Mouse (Mus musculus) kidney, embryonic 16.5 days (tissue): ENCODE data around the gene Clec12b. TPM values are rescaled to one million over a fixed set of nuclear protein-coding genes. Genes with fewer than 3 reads are reported as not detected.
A peak's percentile ranks its signal among the peaks of the same experiment; 100 is the strongest.
"Not testable (repeated sequence)": the region's sequence is repeated elsewhere in the genome, so short reads cannot be mapped to it uniquely, and the experiment has no call there.

Experiments used
- ATAC-seq: fragments of 200-750 bp; cut with Nextera tagmentation; 2 replicates; pipeline ENCODE4 v1.8.0; 2017; ENCODE audit warnings: moderate TSS enrichment; ENCODE audit not compliant: low FRiP score, low TSS enrichment
- H3K27ac ChIP-seq: fragments of 300-500 bp; sonication (generic); 2 replicates; pipeline ENCODE4 v1.5.1; 2014; ENCODE audit warnings: low read length
- H3K27me3 ChIP-seq: fragments of 300-500 bp; sonication (generic); 2 replicates; pipeline ENCODE4 v1.6.1; 2014; ENCODE audit warnings: low read length, control low read depth, mixed read lengths; ENCODE audit not compliant: insufficient read depth
- H3K36me3 ChIP-seq: fragments of 300-500 bp; sonication (generic); 2 replicates; pipeline ENCODE4 v1.6.1; 2014; ENCODE audit warnings: low read length, control low read depth, mixed read lengths; ENCODE audit not compliant: insufficient read depth
- H3K4me1 ChIP-seq: fragments of 300-500 bp; sonication (generic); 2 replicates; pipeline ENCODE4 v1.6.1; 2014; ENCODE audit warnings: low read length, control low read depth, mixed read lengths; ENCODE audit not compliant: insufficient read depth
- H3K4me2 ChIP-seq: fragments of 300-500 bp; sonication (generic); replicated peaks from 2 replicates; pipeline ENCODE4 v1.6.1; 2014; ENCODE audit warnings: low read depth, low read length
- H3K4me3 ChIP-seq: fragments of 300-500 bp; sonication (generic); 2 replicates; pipeline ENCODE4 v1.5.1; 2014; ENCODE audit warnings: mild to moderate bottlenecking, low read length
- H3K9ac ChIP-seq: fragments of 300-500 bp; sonication (generic); replicated peaks from 2 replicates; pipeline ENCODE4 v1.6.1; 2014; ENCODE audit warnings: low read length
- H3K9me3 ChIP-seq: fragments of 300-500 bp; sonication (generic); 2 replicates; pipeline ENCODE4 v1.6.1; 2016; ENCODE audit warnings: low read length, control low read depth
- WGBS: fragments of 180-500 bp; shearing (Covaris S2); extraction: QIAGEN DNeasy Blood & Tissue Kit; methylation state at CpG from one replicate; pipeline ENCODE4 v1.1.7; 2014; 5-methylcytosine and 5-hydroxymethylcytosine counted together
- polyA plus RNA-seq: library from polyadenylated mRNA; unstranded; fragments of >200 nt; fragmentation: Nextera tagmentation; extraction: Ambion mirVana; gene quantifications from 2 replicates; pipeline ENCODE4 v1.2.1, GENCODE M21; 2015

The Clec12b gene
- polyA plus RNA-seq, 1 experiment from 2014 or later: 0.11 TPM

DNA sequence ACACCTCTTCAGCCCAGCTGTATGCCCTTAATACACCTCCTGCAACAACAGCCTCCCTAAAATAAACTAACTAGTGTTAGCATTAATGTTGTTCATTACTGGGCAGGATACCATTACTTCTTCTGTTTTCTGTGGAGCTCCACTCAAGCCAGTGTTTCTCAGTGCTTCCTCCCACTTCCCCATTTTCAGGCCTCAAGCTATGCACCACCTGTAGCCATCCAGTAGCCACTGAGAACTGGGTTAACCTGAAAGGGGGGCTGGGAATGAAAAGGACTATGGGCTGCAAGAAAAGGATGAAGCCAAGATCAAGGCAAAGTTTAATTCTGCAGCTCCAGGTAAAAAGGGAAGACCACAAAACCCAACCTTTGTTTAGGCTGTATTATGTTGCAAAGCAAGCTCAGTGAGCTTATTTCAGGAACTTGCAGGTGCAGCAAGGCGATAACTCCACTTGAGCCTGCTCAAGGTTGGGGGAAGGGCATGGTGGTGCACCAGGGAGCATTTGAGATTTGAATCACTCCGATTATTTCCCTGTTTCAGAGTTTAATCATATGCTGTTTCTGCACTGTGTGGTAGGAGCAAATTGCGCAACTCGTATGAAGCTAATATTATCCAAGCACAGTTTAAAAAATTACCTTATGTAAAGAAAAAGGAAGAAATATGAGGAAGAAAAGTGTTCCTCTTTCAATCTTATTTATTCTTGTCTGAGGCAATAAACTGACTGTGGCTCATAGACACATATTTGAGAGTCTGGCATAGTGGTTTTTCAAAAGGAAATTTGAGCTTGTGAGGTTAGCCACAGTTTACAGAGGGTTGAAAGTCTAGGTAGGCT is 35.9 kb downstream of the Clec12b start:
- no peak overlapping the region for H3K9ac ChIP-seq
- ATAC-seq: no peak
- no peaks in the 10 kb centered on the region for H3K36me3 ChIP-seq
- no peaks in the 10 kb centered on the region for H3K4me1 ChIP-seq
- no peak overlapping the region for H3K4me3 ChIP-seq
- no peaks in the 10 kb centered on the region for H3K27me3 ChIP-seq
- no peak overlapping the region for H3K4me2 ChIP-seq
- WGBS: 49% methylated on average over 4 of the region's 4 CpGs
- H3K9me3 ChIP-seq: peaks cover 9% of the 10 kb centered on the region
- peak overlapping the region; percentile 43; the same call in 1 of the 2 replicates for H3K27ac ChIP-seq

DNA sequence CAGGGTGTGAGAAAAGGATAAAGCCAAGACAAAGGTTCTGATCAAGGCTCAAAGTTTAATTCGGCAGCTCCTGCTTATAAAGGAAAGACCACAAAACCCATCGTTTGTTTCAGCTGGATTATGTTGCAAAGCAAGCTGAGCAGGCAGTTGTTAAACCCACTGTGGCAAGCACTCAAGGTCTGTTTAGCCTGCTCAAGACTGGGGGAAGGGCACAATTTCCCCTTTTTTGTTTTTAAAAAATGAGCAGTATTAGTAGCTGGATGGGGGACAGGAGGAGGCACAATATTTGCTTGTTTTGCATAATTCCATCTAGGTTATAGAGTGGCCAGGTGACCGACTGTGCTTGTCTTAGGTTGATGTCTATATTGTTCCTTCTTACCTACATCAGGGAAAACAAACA is 41.3 kb downstream of the Clec12b start:
- H3K9ac ChIP-seq: no peak overlapping the region
- H3K4me3 ChIP-seq: no peak overlapping the region
- WGBS: 74% methylated on average over 3 of the region's 3 CpGs
- no peaks in the 10 kb centered on the region for H3K4me1 ChIP-seq
- H3K27ac ChIP-seq: no peak overlapping the region
- H3K27me3 ChIP-seq: no peaks in the 10 kb centered on the region
- H3K4me2 ChIP-seq: no peak overlapping the region
- H3K9me3 ChIP-seq: peaks cover 9% of the 10 kb centered on the region
- H3K36me3 ChIP-seq: no peaks in the 10 kb centered on the region
- ATAC-seq: no peak

DNA sequence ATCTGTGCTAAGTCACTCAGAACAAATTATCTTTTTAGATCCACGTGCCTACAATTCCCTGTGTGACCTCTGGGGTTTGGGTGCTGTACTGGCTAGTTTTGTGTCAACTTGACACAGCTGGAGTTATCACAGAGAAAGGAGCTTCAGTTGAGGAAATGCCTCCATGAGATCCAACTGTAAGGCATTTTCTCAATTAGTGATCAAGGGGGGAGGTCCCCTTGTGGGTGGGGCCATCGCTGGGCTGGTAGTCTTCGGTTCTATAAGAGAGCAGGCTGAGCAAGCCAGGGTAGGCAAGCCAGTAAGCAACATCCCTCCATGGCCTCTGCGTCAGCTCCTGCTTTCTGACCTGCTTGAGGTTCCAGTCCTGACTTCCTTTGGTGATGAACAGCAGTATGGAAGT is 43.3 kb downstream of the Clec12b start, which contains the start of gene Clec12a:
Gene Clec12a (plus strand): TSS at position 301 of the 400 bp plus-strand sequence.
- not testable (repeated sequence) for H3K4me1 ChIP-seq, H3K27me3 ChIP-seq, H3K36me3 ChIP-seq, H3K4me3 ChIP-seq, H3K27ac ChIP-seq, H3K4me2 ChIP-seq, ATAC-seq, H3K9ac ChIP-seq, H3K9me3 ChIP-seq
- 67% methylated on average over 4 of the region's 4 CpGs for WGBS

DNA sequence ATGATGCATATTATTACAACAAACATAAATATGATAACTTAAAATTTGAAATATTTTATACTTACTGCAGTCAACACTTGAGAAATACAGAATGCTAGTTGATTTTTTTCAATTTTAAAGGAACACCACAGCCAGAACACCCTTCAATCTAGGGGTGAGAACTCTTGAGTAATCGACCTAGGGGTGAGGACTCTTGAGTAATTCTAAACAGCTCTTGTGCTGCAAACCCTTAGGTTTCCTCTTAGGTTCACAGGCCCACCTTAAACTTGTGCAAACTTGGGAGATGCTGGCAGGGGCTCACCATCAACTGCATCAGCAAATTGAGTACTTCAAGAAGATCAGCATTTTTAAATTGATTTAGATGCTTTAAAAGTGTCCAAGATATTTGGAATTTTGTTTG is 47.9 kb downstream of the Clec12b start:
- H3K27me3 ChIP-seq: no peaks in the 10 kb centered on the region
- no peak for ATAC-seq
- WGBS: 80% methylated on average over 1 of the region's 1 CpGs

DNA sequence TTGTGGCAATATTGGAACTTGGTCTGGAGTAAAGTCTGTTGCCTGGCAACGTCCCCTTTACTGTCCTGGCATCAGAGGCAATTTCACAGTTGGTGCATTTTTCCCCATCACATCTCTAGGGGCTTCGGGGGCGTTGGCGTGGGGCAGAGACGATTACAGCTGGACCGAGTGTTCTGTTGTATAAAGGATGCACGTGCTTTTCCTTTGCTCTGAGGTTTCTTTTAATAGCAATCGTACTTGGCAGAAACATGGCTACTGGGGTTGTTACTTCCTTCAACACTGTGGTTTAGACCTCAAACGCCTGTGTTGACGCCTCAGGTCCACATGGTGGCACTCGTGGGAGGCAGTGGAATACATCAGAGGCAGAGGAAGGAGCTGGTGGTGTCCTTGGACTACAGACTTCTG is 52.0 kb downstream of the Clec12b start:
- Histone ChIP-seq H3K4me2 (peak overlapping the region; percentile 8; the same call in 1 of the 2 replicates), H3K27me3 (no peaks in the 10 kb centered on the region), H3K9me3 (no peaks in the 10 kb centered on the region), H3K9ac (no peak overlapping the region), H3K27ac (no peak overlapping the region), H3K4me1 (no peaks in the 10 kb centered on the region), H3K4me3 (no peak overlapping the region), H3K36me3 (no peaks in the 10 kb centered on the region)
- peak; percentile 87 for ATAC-seq
- 26% methylated on average over 11 of the region's 11 CpGs for WGBS

More for the DNA sequence above, 47.9 kb downstream of the Clec12b start:
- Histone ChIP-seq H3K4me2 (no peak overlapping the region), H3K4me1 (no peaks in the 10 kb centered on the region), H3K4me3 (no peak overlapping the region), H3K36me3 (no peaks in the 10 kb centered on the region), H3K27ac (no peak overlapping the region), H3K9me3 (no peaks in the 10 kb centered on the region), H3K9ac (no peak overlapping the region)

DNA sequence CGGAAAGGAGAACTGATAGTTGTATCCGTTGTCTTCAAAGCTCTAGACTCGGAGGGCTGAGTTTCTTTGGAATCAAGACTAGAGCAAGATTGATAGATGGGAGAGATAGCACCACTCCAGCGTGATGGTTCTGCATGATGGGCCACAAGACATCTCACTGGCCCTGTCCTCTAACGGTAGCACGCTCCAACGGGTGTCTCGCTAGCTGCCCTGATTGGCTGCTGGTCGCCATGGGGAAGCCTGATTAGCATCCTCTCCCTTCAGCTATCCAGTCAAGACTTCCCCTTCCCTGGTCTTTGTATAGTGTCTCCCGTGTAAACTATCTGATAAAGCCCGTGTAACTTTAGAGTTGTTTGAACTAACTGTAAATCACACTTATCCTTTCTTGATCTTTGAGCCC is 54.1 kb downstream of the Clec12b start, which contains the start of gene 4922502D21Rik:
Gene 4922502D21Rik (minus strand): TSS at position 187 of the 400 bp plus-strand sequence.
- 42% methylated on average over 11 of the region's 11 CpGs for WGBS
- H3K4me3 ChIP-seq: no peak within 1 kb of the TSS
- H3K9me3 ChIP-seq: no peaks in the 10 kb centered on the region
- H3K4me2 ChIP-seq: no peak within 1 kb of the TSS
- ATAC-seq: peak; percentile 65; the same call in 1 of the 2 replicates
- no peak within 1 kb of the TSS for H3K9ac ChIP-seq
- no peaks in the 10 kb centered on the region for H3K27me3 ChIP-seq
- H3K36me3 ChIP-seq: no peaks in the 10 kb centered on the region
- H3K27ac ChIP-seq: no peak within 1 kb of the TSS
- H3K4me1 ChIP-seq: no peaks in the 10 kb centered on the region

DNA sequence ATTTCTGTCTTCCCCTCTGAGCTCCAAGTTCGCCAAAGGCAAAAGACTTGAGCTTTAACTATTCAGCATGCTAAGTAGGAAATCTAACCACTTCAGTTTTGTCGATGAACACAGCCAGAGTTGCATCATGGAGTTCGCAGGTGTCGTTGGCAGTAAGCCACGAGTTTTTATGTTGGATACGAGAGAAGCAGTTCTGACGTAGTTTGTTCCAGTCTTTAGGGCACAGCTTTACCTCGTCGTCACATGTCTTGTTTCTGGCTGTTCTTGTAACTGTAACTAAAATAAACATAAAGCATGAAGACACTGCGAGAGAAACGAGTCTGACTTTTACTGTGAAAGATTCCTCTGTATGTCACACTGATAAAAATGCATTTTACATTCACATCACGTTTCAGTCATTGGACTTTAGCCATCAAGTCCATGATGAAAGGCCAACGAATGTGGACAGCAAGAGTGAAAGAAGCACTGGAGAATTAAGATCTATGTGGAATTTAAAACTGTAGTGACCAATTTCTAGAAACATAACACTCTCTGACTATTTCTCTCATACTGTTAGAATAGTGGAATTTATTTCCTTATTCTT is 59.0 kb downstream of the Clec12b start:
- Histone ChIP-seq H3K4me1 (no peaks in the 10 kb centered on the region), H3K27me3 (no peaks in the 10 kb centered on the region), H3K9ac (no peak overlapping the region), H3K4me2 (no peak overlapping the region), H3K9me3 (no peaks in the 10 kb centered on the region), H3K4me3 (no peak overlapping the region), H3K36me3 (no peaks in the 10 kb centered on the region), H3K27ac (no peak overlapping the region)
- WGBS: 50% methylated on average over 13 of the region's 13 CpGs
- no peak for ATAC-seq

DNA sequence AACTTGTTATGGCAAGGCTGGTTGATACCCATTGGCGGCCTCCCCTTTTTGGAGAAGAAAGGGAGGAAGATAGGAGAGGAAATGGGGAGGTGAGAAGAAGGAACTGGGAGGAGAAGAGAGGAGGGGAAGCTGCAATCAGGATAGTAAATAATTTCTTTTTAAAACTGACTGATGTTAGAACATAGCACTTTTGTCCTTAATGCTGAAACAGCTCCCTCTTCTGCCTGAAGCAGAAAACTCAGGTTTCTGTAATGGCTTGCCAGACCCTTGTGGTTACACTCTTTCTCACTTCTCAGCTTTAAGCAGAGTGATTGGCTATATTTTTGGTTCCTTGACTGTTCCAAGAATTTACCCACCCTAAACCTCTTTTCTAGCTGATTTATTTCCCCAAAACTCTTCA is 59.7 kb downstream of the Clec12b start:
- H3K4me2 ChIP-seq: no peak overlapping the region
- H3K4me1 ChIP-seq: no peaks in the 10 kb centered on the region
- H3K9ac ChIP-seq: no peak overlapping the region
- H3K27ac ChIP-seq: no peak overlapping the region
- ATAC-seq: no peak
- H3K27me3 ChIP-seq: no peaks in the 10 kb centered on the region
- no peaks in the 10 kb centered on the region for H3K9me3 ChIP-seq
- H3K36me3 ChIP-seq: no peaks in the 10 kb centered on the region
- 90% methylated on average over 1 of the region's 1 CpGs for WGBS
- H3K4me3 ChIP-seq: no peak overlapping the region
